Mouse (Mus musculus) brain, adult 2 months (tissue): ENCODE measurements around the gene Ccdc144b.

Experiments
- DNase-seq: peaks from one replicate; pipeline ENCODE4 v3.0.0; 2011; ENCODE audit warnings: low read depth, low spot score

Gene Ccdc144b

GRCm38 (mm10) chr3:36029993-36030392 lies 23.4 kb downstream of the Ccdc144b start:
- no peak for DNase-seq

GRCm38 (mm10) chr3:36025732-36026131 lies 27.6 kb downstream of the Ccdc144b start:
- no peak for DNase-seq

GRCm38 (mm10) chr3:36011239-36011638 lies 42.1 kb downstream of the Ccdc144b start:
- DNase-seq = no peak

DNA sequence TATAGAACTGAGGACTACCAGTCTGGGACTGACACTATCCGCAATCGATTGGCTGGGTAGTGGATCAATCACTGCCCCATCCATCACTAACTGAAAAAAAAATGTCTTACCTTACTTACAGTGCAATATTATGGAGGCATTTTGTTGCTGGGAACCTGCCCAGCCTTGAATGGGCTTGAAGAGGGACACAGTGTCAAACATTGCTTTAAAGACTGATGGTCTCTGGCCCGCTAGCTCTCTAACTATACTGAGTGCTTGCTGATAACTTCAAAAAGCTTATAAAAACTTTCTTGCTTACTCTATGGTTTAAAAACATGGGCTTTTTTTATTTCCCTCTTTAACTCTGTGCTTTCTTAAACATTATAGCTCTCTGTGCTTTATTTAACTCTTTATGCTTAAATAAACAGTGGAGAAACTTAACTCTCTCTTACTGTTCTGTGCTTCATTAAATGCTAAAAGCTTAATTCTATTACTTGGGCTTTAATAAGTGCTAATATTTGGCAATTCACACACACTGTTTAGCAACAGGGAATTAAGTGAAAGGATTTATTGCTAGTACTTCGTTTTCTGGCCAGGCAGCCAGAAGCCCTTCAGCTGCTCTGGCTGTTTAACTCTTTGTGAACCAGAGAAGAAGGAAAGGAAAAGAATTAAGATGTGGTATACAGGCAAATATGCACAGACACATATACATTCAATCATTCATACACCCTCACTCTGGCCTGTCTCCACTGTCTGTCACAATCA lies 44.8 kb downstream of the Ccdc144b start:
- no peak for DNase-seq

GRCm38 (mm10) chr3:36004028-36004895 lies 49.1 kb downstream of the Ccdc144b start:
- peak; percentile 81 for DNase-seq

GRCm38 (mm10) chr3:36000275-36001239 lies 52.8 kb downstream of the Ccdc144b start, which contains the start of gene Mccc1:
Mccc1 (minus strand) TSS chr3:36000678.
- DNase-seq = peak; percentile 100

DNA sequence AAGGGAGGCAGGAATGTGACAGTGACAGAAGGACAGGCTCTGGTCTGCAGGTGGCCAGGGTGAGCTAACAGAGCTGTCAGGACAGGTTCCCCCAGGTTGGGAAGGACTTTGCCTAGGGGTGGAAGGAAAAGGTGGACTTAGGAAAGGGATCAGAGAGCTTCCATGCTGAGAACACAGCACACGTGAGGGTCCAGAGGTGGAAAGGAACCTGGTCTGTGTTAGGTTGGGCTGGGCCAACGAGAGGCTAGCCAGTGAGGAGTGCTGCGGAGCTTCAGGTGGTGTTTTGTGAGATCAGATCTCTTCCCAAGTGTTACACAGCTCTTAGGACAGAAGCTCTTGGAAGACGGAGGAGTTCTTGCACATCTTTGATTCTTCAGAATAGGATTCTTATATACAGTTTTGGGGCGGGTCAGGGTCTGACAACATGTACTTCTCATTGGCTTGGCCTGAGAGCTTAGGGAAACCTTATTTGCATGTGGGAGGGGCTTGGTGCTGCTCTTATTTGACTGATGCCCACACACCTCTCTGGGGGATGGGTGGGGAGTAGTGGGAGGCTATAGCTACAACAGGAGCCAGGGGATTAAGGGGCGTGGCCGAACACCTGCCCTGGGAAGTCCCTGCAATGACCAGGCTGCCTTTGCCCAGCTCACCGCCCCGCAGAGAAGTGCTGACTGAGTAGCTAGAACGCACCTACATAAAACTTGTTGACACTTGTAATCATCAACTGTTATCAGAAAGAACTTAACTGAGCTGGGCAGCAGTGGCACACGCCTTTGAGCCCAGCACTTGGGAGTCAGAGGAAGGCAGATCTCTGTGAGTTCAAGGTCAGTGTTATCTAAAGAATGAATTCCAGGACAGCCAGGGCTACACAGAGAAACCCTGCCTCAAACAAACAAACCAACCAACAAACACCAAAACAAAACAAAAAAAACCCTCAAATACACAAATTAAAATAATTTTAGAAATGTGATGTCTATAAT lies 58.5 kb downstream of the Ccdc144b start:
- DNase-seq = no peak

GRCm38 (mm10) chr3:35990715-35991114 lies 62.6 kb downstream of the Ccdc144b start:
- no peak for DNase-seq

- DNase-seq = no peak
These were observed 65.3 kb downstream of the Ccdc144b start for GRCm38 (mm10) chr3:35988031-35988430.

DNA sequence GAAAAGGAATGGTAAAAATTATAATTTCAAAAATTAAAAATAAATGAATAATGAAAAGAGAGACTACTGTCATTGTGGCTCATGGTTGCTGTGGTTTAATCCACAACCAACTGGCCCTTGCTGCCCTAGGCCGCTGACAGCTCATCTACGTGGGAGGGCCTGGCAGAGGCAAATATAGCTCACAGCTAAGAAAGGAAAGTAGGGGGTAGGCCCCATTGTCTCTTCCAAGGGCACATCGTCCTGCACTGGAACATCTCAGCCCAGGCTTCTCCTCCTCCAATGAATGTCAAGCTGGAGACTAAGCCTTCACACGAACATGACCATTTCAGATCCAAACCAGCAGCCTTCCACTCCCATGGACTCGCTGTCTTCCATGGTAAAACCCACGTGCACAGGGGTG lies 67.1 kb downstream of the Ccdc144b start:
- DNase-seq = no peak

DNA sequence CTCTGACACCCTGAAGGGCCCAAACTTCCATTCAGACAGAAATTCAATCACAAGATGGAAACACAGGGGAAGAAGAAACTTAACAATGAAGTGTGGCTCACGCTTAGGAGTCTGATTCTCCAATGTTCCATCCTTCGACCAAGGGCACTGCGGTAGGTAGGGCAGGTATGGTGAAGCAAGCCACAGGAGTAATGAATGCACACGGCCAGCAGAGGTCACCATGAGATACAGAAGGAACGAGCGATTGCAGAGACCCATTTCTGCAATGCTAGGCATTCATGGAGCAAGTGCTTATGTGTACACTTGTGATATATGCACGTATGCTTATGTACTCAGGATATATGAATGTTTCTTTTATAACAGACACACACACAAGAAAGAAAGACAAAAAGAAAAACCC lies 79.8 kb downstream of the Ccdc144b start:
- DNase-seq = peak; percentile 58

DNA sequence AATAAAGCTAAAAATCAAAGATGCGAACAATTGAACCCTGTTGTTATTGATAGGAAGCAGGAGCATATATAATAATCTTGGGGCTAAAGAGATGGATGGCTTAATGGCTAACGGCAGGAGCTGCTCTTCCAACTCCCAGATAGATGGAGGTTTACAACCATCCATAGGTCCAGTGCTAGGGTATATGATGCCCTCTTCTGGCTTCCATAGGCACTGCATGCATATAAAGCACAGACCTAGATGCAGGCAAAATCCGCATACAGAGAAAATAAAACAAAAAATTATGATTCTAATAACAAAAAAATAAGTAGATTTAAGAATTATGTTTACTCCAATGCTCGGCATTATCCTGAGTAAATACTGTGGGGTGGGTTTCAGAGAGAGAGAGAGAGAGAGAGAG lies 80.4 kb downstream of the Ccdc144b start:
- DNase-seq = peak; percentile 48

GRCm38 (mm10) chr3:35971149-35971548 lies 82.2 kb downstream of the Ccdc144b start:
- DNase-seq = peak; percentile 28

- no peak for DNase-seq
These were observed 82.9 kb downstream of the Ccdc144b start for GRCm38 (mm10) chr3:35970441-35970840.

- DNase-seq = no peak
These were observed 85.9 kb downstream of the Ccdc144b start for GRCm38 (mm10) chr3:35967366-35967921.

DNA sequence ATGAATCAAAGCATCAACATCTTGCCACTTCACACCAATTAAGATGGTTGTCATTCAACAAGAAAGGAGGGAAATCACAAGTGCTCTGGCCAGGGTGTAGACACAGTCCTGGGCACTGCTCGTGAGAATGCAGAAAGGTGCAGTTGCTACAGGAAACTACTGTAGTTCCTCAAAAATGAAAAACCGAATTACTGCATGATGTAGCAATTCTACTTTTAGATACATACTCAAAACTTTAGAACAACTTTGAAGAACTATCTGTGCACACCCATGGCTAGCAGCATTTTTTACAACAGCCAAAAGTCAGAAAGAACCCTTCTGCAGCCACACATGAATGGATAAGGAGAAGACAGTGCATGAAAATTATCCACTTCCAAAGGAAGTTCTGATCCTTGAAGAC lies 86.9 kb downstream of the Ccdc144b start:
- DNase-seq = no peak

DNA sequence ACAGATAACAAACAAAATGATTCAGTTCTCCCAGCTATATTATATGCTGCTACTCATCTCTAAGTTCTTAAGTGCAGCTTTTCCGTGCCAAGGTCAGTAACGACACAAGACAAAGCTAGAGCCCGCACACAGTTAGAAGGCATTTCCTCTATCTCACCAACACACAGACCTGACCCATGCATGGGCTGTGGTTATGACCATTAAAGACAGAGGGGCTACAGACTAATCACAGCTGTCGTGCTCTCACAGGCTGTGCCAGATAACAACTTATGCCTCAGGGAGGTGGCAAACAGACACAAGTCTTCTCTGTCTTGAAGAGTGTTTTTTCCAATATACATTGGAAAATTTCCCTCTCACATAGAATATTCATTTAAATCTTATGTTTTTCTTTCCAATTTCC lies 88.4 kb downstream of the Ccdc144b start:
- DNase-seq = no peak

DNA sequence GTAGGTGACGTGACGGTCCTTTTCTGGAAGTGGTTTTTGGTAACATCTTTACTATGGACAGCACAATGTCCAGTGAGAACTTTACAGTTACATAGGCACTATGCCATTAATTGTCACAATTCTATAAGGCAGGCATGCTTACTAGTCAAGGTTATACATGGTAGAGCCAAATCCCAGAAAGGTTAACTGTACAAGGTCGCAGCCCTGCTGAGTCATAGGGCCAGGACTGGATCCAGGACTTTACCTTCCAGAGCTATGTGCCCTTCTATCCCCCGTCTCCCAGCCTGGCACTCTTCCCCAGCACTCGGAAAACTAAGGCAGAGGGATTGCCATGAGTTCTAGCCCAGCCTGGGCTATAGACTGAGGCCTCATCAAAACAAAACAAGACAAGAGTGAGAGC lies 89.4 kb downstream of the Ccdc144b start:
- DNase-seq = no peak

GRCm38 (mm10) chr3:35963401-35963800 lies 89.9 kb downstream of the Ccdc144b start:
- DNase-seq = no peak

GRCm38 (mm10) chr3:35962967-35963366 lies 90.4 kb downstream of the Ccdc144b start:
- no peak for DNase-seq
